In the genomic region with DNA sequence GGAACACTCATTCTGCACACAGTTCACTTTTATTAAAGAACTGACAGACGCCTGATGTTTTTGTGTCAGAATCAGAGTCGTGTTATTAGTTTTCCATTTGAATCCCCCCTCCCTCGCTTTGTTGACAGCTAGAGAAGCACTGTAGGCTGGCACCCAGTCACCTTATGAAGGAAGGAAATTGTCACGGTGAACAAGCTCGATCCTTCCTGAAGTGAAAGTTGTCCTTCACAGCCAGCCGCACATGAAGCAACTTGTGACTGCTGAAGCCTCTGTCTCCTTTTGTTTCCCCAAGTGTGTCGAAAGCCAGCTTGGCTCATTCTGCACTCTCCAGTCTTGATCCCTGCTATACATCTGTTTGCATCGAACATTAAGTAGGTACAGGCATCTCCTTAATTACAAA, we compare ENCODE assay signal across 14 mouse cellular contexts.
DNase-seq lines count a peak whose midpoint lies in the region; ATAC-seq and TF ChIP-seq lines count a peak whose summit lies in the region.
"Had no signal": no experiment of that assay in that cellular context is flagged by ENCODE, and none has a peak within 500 bp of the region (broad histone marks: within the 10 kb centered on the region; RNA-seq: fewer than 3 reads in every experiment).

No protein-coding gene starts in this region.

- H3K36me3 ChIP-seq in forebrain, embryonic 14.5 days (ENCODE audit: control insufficient read depth, insufficient read depth, low read length) = 0 out of 2 replicates have a peak, but pooled peaks cover under 1% of the 10 kb centered on the region
- H3K36me3 ChIP-seq in midbrain, embryonic 14.5 days (ENCODE audit: control insufficient read depth, insufficient read depth, low read length) = no peaks in the 10 kb centered on the region
- H3K36me3 ChIP-seq: G1E; stomach, embryonic 15.5 days had no signal

- H3K4me1 ChIP-seq in forebrain, embryonic 14.5 days (ENCODE audit: control insufficient read depth, insufficient read depth, low read length) = peaks cover 26% of the 10 kb centered on the region
- H3K4me1 ChIP-seq in midbrain, embryonic 14.5 days (ENCODE audit: control insufficient read depth, insufficient read depth, low read length) = peaks cover 29% of the 10 kb centered on the region
- H3K4me1 ChIP-seq: megakaryocyte, embryonic 14.5 days had no signal

- H3K27me3 ChIP-seq in forebrain, embryonic 14.5 days (replicated peaks; ENCODE audit: control insufficient read depth, insufficient read depth, low read length) = no peaks in the 10 kb centered on the region
- H3K27me3 ChIP-seq in midbrain, embryonic 14.5 days (ENCODE audit: control insufficient read depth, insufficient read depth, low read length) = no peaks in the 10 kb centered on the region
- H3K27me3 ChIP-seq: megakaryocyte, embryonic 14.5 days; stomach, embryonic 15.5 days had no signal

- H3K9ac ChIP-seq in forebrain, embryonic 14.5 days (ENCODE audit: low read length) = peak overlapping the region; percentile 17; the same call in 1 of the 2 replicates
- no peak overlapping the region for H3K9ac ChIP-seq in midbrain, embryonic 14.5 days (replicated peaks; ENCODE audit: low read length)
- H3K9ac ChIP-seq: stomach, embryonic 15.5 days had no signal

- WGBS in forebrain, embryonic 14.5 days = 15% methylated on average over 8 of the region's 8 CpGs
- 21% methylated on average over 8 of the region's 8 CpGs for WGBS in midbrain, embryonic 14.5 days

- no peak for TF ChIP-seq CTCF in layer of hippocampus, adult 2 months (conservative IDR thresholded peaks at IDR 0.05)

- no peaks in the 10 kb centered on the region for H3K9me3 ChIP-seq in forebrain, embryonic 14.5 days (replicated peaks; ENCODE audit: control insufficient read depth, low read length)
- no peaks in the 10 kb centered on the region for H3K9me3 ChIP-seq in midbrain, embryonic 14.5 days (ENCODE audit: control insufficient read depth, low read length)
- H3K9me3 ChIP-seq: G1E; megakaryocyte, embryonic 14.5 days; stomach, embryonic 15.5 days had no signal

- no peak overlapping the region for H3K4me3 ChIP-seq in layer of hippocampus, adult 2 months
- H3K4me3 ChIP-seq in forebrain, embryonic 14.5 days (ENCODE audit: low read depth, low read length) = no peak overlapping the region
- H3K4me3 ChIP-seq in midbrain, embryonic 14.5 days (replicated peaks; ENCODE audit: low read depth, low read length) = no peak overlapping the region
- H3K4me3 ChIP-seq: megakaryocyte, embryonic 14.5 days; stomach, embryonic 15.5 days had no signal

- no peak for DNase-seq in layer of hippocampus, adult 2 months (ENCODE audit: low spot score in 2 of 2)
- no peak for DNase-seq in layer of hippocampus, adult 9-11 months
- peak; percentile 38 for DNase-seq in brain, adult 2 months (ENCODE audit: low read depth, low spot score)
- DNase-seq in forebrain, embryonic 14.5 days (ENCODE audit: low spot score) = peak; percentile 61
- DNase-seq in midbrain, embryonic 14.5 days = peak; percentile 48
- DNase-seq in ovary, adult 18-20 months (ENCODE audit: low spot score) = no peak
- no peak for DNase-seq in left cerebral cortex, postnatal 25 days (ENCODE audit: low spot score in 2 of 2)
- DNase-seq: retina, postnatal 1 day had no signal

- peak overlapping the region; percentile 3 for H3K4me2 ChIP-seq in forebrain, embryonic 14.5 days (ENCODE audit: low read length)
- no peak overlapping the region for H3K4me2 ChIP-seq in midbrain, embryonic 14.5 days (ENCODE audit: low read length)
- H3K4me2 ChIP-seq: heart, embryonic 11.5 days; stomach, embryonic 15.5 days had no signal

- intact Hi-C loops in left cerebral cortex, postnatal 25 days (cut with DNase I) = no loop called here

- peak; percentile 63 for ATAC-seq in forebrain, embryonic 14.5 days
- no peak for ATAC-seq in midbrain, embryonic 14.5 days (ENCODE audit: low FRiP score, low TSS enrichment)
- ATAC-seq in monocyte, adult 5-6 weeks (replicated peaks; ENCODE audit: insufficient number of reproducible peaks, low FRiP score, low TSS enrichment, poor library complexity, severe bottlenecking) = no peak

- H3K27ac ChIP-seq in layer of hippocampus, adult 2 months = peak overlapping the region; percentile 64
- H3K27ac ChIP-seq in forebrain, embryonic 14.5 days (ENCODE audit: low read depth, low read length) = peak overlapping the region; percentile 81
- peak overlapping the region; percentile 80 for H3K27ac ChIP-seq in midbrain, embryonic 14.5 days (replicated peaks; ENCODE audit: low read depth, low read length)
- H3K27ac ChIP-seq: kidney, postnatal 0 days; stomach, embryonic 15.5 days had no signal

Comparison
In these comparisons a context has a peak if more than half of its experiments do, and no peak if none do; other contexts are left out.
1. DNase-seq: peak in brain, adult 2 months (single experiment), forebrain, embryonic 14.5 days (single experiment) and midbrain, embryonic 14.5 days (single experiment); none in layer of hippocampus, adult 2 months (0 of 2), layer of hippocampus, adult 9-11 months (single experiment), ovary, adult 18-20 months (single experiment) and left cerebral cortex, postnatal 25 days (0 of 2).
2. Peak in every context shown above with its lines, with median percentiles within 50 percentile points of each other: H3K27ac ChIP-seq.